Mouse (Mus musculus): ENCODE data around the gene Grik1. TPM values are rescaled to one million over a fixed set of nuclear protein-coding genes. Genes with fewer than 3 reads are reported as not detected.

The Grik1 gene
- total RNA-seq, 2 experiments from 2014 or later = not detected

GRCm38 (mm10) chr16:87853451-87854085, 436.5 kb downstream of the Grik1 start:
- no peak for DNase-seq

- no peak for DNase-seq
Observed at GRCm38 (mm10) chr16:87851550-87851949, 438.5 kb downstream of the Grik1 start.

- no peak for DNase-seq
Observed at GRCm38 (mm10) chr16:87848799-87849198, 441.3 kb downstream of the Grik1 start.

Other genes with a start within 250 kb of the Grik1 start
- gene Cldn17, start 216.7 kb upstream of the Grik1 start, total RNA-seq (2021) = not detected